Mouse (Mus musculus): ENCODE results near the gene Aig1. TPM values are rescaled to one million over a fixed set of nuclear protein-coding genes. Genes with fewer than 3 reads are reported as not detected.

Gene Aig1
- polyA plus RNA-seq, 1 experiment from 2014 or later = 30.7 TPM

Other genes with a start within 250 kb of the Aig1 start
- 7.3 and 7.7 TPM in 2 replicates for gene Hivep2, start 97.1 kb upstream of the Aig1 start, polyA plus RNA-seq (2015; fragmentation: Nextera tagmentation; extraction: Ambion mirVana)